8 mouse cellular contexts compared by ENCODE assay signal in genomic region chr2:90679061-90679810, GRCm38 (mm10). TPM values are rescaled to one million over a fixed set of nuclear protein-coding genes. Genes with fewer than 3 reads are reported as not detected.
DNase-seq lines count a peak whose midpoint lies in the region; ATAC-seq lines count a peak whose summit lies in the region.

No protein-coding gene starts in this region.

- no peaks in the 10 kb centered on the region for H3K27me3 ChIP-seq in hindbrain, embryonic 11.5 days (ENCODE audit: control insufficient read depth, insufficient read depth, low read length)

- H3K4me2 ChIP-seq in hindbrain, embryonic 11.5 days (replicated peaks; ENCODE audit: low read depth, low read length) = peak overlapping the region; percentile 81

- ATAC-seq in hindbrain, embryonic 11.5 days (ENCODE audit: low FRiP score) = peak; percentile 98

- DNase-seq in Muller cell, postnatal 12 days (ENCODE audit: inconsistent ontology term) = peak; percentile 96
- DNase-seq in cerebellum, adult 9-11 months = peak; percentile 88
- peak; percentile 77 to 93 for DNase-seq in frontal cortex, adult 2 months (ENCODE audit: extremely low spot score in 1 of 2, low spot score in 1 of 2)
- DNase-seq in hindbrain, embryonic 11.5 days (ENCODE audit: low spot score) = peak; percentile 97
- DNase-seq in layer of hippocampus, postnatal 10 days (ENCODE audit: low spot score in 2 of 2) = peak; percentile 91 to 94
- peak; percentile 96 for DNase-seq in lung, postnatal 10 days
- DNase-seq in ovary, postnatal 36 days (ENCODE audit: low spot score) = peak; percentile 92
- peak; percentile 93 for DNase-seq in thymus, postnatal 25 days

- no peaks in the 10 kb centered on the region for H3K4me1 ChIP-seq in hindbrain, embryonic 11.5 days (replicated peaks; ENCODE audit: control insufficient read depth, insufficient read depth, low read length)

- no peaks in the 10 kb centered on the region for H3K36me3 ChIP-seq in hindbrain, embryonic 11.5 days (ENCODE audit: control insufficient read depth, insufficient read depth, low read length)

- peak overlapping the region; percentile 84 for H3K4me3 ChIP-seq in hindbrain, embryonic 11.5 days (ENCODE audit: low read depth, low read length)

- WGBS in hindbrain, embryonic 11.5 days = under 1% methylated on average over 63 of the region's 63 CpGs

- H3K9me3 ChIP-seq in hindbrain, embryonic 11.5 days (ENCODE audit: control insufficient read depth, low read length) = no peaks in the 10 kb centered on the region

- peak overlapping the region; percentile 90 for H3K27ac ChIP-seq in hindbrain, embryonic 11.5 days (ENCODE audit: low read depth, low read length)

- H3K9ac ChIP-seq in hindbrain, embryonic 11.5 days (ENCODE audit: low read depth, low read length) = peak overlapping the region; percentile 86

RNA-seq across cellular contexts. Expression of gene Nup160, which starts 2.2 kb away (rescaled TPM):
- polyA plus RNA-seq in frontal cortex, adult 2 months (2012; rRNA removed) = 13.7 and 14.1 TPM in 2 replicates
- polyA plus RNA-seq in hindbrain, embryonic 11.5 days (2014; fragmentation: Nextera tagmentation; extraction: Ambion mirVana) = 55.2 and 55.4 TPM in 2 replicates
- total RNA-seq in layer of hippocampus, postnatal 10 days (2021) = 10 to 100 TPM; 17.6 to 20.2 TPM

Comparison
In these comparisons a context has a peak if more than half of its experiments do, and no peak if none do; other contexts are left out.
1. Peak in every context shown above with its lines: DNase-seq, ATAC-seq, H3K4me3 ChIP-seq and H3K27ac ChIP-seq.